Mouse (Mus musculus) bone marrow, adult 2 months (tissue): ENCODE results near the gene Syn1. TPM values are rescaled to one million over a fixed set of nuclear protein-coding genes. Genes with fewer than 3 reads are reported as not detected.

Experiments
- H3K27ac ChIP-seq: fragments of 200-500 bp; 2 replicates; pipeline ENCODE4 v1.5.1; 2012; ENCODE audit warnings: low read depth, mild to moderate bottlenecking, control low read depth, inconsistent platforms, low read length; ENCODE audit not compliant: control insufficient read depth, poor library complexity, insufficient read depth
- H3K4me1 ChIP-seq: fragments of 200-500 bp; 2 replicates; pipeline ENCODE4 v1.6.1; 2011; ENCODE audit warnings: low read length; ENCODE audit not compliant: control insufficient read depth, insufficient read depth
- H3K4me3 ChIP-seq: fragments of 200-500 bp; replicated peaks from 2 replicates; pipeline ENCODE3; 2011; ENCODE audit warnings: mild to moderate bottlenecking, low read depth, low read length, control low read depth; ENCODE audit not compliant: control insufficient read depth
- CTCF ChIP-seq: fragments of 200-500 bp; IDR thresholded peaks from 2 replicates; pipeline ENCODE4 v1.5.1; 2011; ENCODE audit warnings: low read length, control low read depth; ENCODE audit not compliant: control insufficient read depth, insufficient read depth
- POLR2A ChIP-seq: fragments of 200-500 bp; IDR thresholded peaks from 2 replicates; pipeline ENCODE4 v1.6.1; 2011; ENCODE audit warnings: low read depth, mild to moderate bottlenecking, control low read depth, low read length, borderline replicate concordance; ENCODE audit not compliant: control insufficient read depth
- WGBS: fragments of 180-500 bp; shearing (Covaris S2); methylation state at CpG from one replicate; pipeline ENCODE4 v1.1.7; 2018; 5-methylcytosine and 5-hydroxymethylcytosine counted together
- polyA plus RNA-seq: library from polyadenylated mRNA; stranded (reverse); fragments of >200 nt; gene quantifications from 2 replicates; pipeline ENCODE4 v1.2.4, GENCODE M21; 2011; ENCODE audit warnings: low replicate concordance; ENCODE audit not compliant: missing spikeins, insufficient read depth, insufficient read length

Gene Syn1
- polyA plus RNA-seq, 1 experiment = 0.47 TPM

DNA sequence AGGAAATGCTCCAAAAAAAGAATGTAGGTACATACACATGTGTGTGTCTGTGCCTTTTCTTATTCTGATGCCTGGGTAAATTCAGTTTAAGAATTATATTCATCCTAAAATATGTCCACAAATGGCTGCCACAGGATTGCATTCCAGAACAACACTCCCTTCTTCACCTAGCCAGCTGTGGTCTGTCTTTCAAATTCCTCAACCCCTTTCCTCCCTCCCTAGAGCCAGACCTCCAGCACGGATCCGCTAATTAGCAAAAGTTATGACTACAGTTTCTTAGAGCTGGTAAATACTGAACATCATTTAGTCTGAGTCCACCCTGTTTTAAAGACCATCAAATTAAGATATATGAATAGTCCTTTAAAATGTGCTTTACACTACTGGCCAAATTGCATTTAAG lies 73.0 kb downstream of the Syn1 start:
- no peaks in the 10 kb centered on the region for H3K4me1 ChIP-seq
- TF ChIP-seq POLR2A = no peak
- TF ChIP-seq CTCF = no peak
- H3K4me3 ChIP-seq = no peak overlapping the region
- H3K27ac ChIP-seq = no peak overlapping the region
- 22% methylated on average over 2 of the region's 2 CpGs for WGBS

DNA sequence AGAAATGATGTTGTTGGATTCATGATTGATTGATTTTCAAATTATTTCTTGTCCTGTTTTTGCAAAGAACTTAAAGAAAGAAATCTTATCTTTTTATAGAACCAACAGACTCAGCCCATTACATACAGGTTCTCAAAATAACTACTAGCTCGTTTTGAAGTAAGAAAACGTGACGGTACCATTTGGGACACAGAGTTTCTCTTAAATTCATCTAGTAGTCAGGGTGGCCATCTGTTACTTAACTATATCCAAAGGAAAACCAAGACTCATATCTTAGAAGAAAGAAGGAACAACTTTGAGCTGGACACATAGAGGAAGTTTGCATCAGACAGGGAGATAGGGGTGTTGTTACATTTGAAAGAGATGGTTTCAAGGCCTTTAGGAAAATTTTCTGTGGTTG lies 73.6 kb downstream of the Syn1 start:
- TF ChIP-seq CTCF = no peak
- TF ChIP-seq POLR2A = no peak
- H3K4me3 ChIP-seq = no peak overlapping the region
- 86% methylated on average over 3 of the region's 3 CpGs for WGBS
- no peak overlapping the region for H3K27ac ChIP-seq
- H3K4me1 ChIP-seq = no peaks in the 10 kb centered on the region

DNA sequence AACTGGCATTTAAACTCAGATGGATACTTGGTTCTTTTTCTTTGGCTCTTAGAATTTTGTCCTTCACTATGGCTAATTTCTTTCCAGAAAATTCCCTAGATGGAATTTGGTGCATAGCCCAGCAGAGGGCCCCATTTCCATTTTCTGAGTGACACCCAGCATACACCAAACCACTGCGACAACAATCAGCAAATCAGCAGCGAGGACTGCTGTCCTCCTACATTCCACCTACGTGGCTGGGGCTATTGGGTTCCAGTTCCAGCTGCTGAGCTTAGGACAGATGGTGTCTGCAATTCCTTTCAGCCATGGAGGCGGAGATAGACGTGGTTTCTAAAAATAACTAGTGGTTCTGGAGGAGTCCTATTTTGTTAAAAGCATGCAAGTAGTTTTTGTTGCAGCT lies 91.9 kb downstream of the Syn1 start:
- Histone ChIP-seq H3K4me1 (no peaks in the 10 kb centered on the region), H3K27ac (no peak overlapping the region), H3K4me3 (no peak overlapping the region)
- 23% methylated on average over 5 of the region's 5 CpGs for WGBS
- TF ChIP-seq POLR2A (no peak), CTCF (no peak)

DNA sequence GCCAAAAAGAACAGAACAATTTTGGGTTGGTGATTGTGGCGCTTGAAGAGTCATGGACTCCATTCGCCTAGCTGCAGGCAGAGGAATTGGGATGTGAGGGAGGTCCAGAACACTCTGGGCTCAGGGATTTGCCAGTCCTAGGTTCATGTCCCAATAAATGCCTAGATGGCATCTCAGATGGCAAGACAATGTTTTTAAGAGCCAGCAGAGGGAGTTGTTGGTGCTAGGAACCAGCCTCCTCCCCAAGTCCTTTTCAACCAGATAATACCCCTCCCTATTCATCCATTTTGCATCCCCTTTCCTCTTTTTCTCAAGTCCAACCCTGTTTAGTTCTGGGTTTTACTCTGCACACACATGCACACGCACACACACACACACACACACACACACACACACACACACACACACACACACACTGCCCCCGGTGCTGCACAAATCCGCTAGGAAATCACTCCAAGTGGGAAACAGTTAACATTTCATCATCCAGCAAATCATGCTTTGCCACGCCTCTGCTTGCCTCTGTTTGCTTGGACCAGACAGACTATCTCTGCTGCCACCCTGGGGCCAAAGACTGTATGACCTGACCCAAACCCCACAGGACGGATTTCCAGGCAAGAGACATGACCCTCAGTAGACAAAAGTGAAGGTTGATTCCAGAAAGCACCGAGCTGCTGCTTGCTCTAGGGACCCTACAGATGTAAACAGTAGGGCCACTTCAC lies 100.9 kb downstream of the Syn1 start:
- peaks cover 1% of the 10 kb centered on the region; the same call in 1 of the 2 replicates for H3K4me1 ChIP-seq
- TF ChIP-seq CTCF = peak; percentile 52
- TF ChIP-seq POLR2A = no peak
- 19% methylated on average over 8 of the region's 8 CpGs for WGBS
- H3K4me3 ChIP-seq = peak overlapping the region; percentile 34
- H3K27ac ChIP-seq = no peak overlapping the region

- peak overlapping the region; percentile 19 for H3K4me3 ChIP-seq
- peaks cover 1% of the 10 kb centered on the region; the same call in 1 of the 2 replicates for H3K4me1 ChIP-seq
- H3K27ac ChIP-seq = no peak overlapping the region
- WGBS = 13% methylated on average over 19 of the region's 19 CpGs
- peak; percentile 79 for TF ChIP-seq CTCF
- no peak for TF ChIP-seq POLR2A
Observed at GRCm38 (mm10) chrX:20819204-20819628, 101.6 kb downstream of the Syn1 start.

DNA sequence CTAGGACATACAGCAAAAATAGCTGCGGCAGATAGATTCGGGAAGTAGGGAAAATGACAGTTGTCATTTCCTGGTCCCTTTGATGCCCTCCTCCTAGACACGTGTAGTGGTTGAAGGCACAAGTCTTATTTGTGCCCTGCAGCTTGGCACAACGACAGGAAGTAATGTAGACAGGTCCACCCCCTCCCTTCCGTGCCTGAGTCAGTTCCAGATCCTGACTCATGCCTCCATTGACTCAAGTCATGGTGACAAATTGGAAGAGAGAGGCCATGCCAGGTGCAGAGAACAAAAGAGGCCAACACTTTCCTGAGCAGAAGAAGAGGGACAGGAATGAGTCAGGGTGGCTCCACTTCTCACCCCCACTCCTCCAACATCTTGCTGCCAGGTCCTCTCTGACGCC lies 103.8 kb downstream of the Syn1 start:
- WGBS = 29% methylated on average over 6 of the region's 6 CpGs
- TF ChIP-seq CTCF (no peak), POLR2A (no peak)

More for the DNA sequence above, 103.8 kb downstream of the Syn1 start:
- no peak overlapping the region for H3K27ac ChIP-seq
- peaks cover 1% of the 10 kb centered on the region; the same call in 1 of the 2 replicates for H3K4me1 ChIP-seq
- H3K4me3 ChIP-seq = no peak overlapping the region

Other genes starting within 250 kb of the Syn1 start
- gene Cdk16, start 233.1 kb downstream of the Syn1 start, polyA plus RNA-seq = 61.5 and 71.7 TPM in 2 replicates
- 8.1 and 13.8 TPM in 2 replicates for gene Usp11, start 217.1 kb downstream of the Syn1 start, polyA plus RNA-seq
- gene Araf, start 123.2 kb downstream of the Syn1 start, polyA plus RNA-seq = 37.0 and 71.7 TPM in 2 replicates
- gene Timp1, start 50.8 kb downstream of the Syn1 start, polyA plus RNA-seq = 3.7 and 29.4 TPM in 2 replicates
- gene Cfp, start 10.6 kb upstream of the Syn1 start, polyA plus RNA-seq = 64.4 and 170 TPM in 2 replicates
- gene Elk1, start 29.6 kb upstream of the Syn1 start, polyA plus RNA-seq = 2.1 and 5.0 TPM in 2 replicates
- gene Uxt, start 41.0 kb upstream of the Syn1 start, polyA plus RNA-seq = 32.4 and 51.5 TPM in 2 replicates
- 6.7 and 10.7 TPM in 2 replicates for gene Zfp182, start 141.3 kb upstream of the Syn1 start, polyA plus RNA-seq
- gene Spaca5, start 147.4 kb upstream of the Syn1 start, polyA plus RNA-seq = not detected in 2 replicates
- 0.55 TPM in 1 of 2 replicates, not detected in the other for gene Zfp300, start 168.5 kb upstream of the Syn1 start, polyA plus RNA-seq
- not detected in 2 replicates for gene Ssxa1, start 194.8 kb upstream of the Syn1 start, polyA plus RNA-seq